Mouse (Mus musculus): Measurements from ENCODE around the gene Neurl1b. TPM values are rescaled to one million over a fixed set of nuclear protein-coding genes. Genes with fewer than 3 reads are reported as not detected.

Gene Neurl1b
- total RNA-seq, 1 experiment: 0.71 TPM

DNA sequence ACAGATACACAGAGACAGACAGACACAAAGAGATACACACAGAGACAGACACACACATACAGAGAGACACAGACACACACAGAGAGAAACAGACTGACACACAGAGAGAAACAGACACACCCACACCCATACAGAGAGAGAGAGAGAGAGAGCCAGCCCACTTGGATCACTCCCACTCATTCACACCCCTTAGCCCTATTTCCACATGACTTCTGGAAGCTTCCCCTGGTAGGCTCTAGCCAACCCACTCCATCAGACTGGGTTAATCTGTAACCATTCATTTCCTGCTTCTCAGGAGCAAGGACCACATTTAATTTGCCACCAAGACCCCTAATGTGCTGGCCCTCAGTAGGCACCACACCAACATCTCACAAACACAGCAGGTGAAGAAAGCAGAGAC, 42.9 kb downstream of the Neurl1b start:
- no peak for TF ChIP-seq ZC3H11A (IDR thresholded peaks at IDR 0.05; ENCODE audit: borderline replicate concordance, low read depth, low read length)
- no peaks in the 10 kb centered on the region for H3K4me1 ChIP-seq (ENCODE audit: control insufficient read depth in 2 of 2, insufficient read depth in 2 of 2, low read length in 2 of 2, poor library complexity in 1 of 2)
- no peaks in the 10 kb centered on the region for H3K36me3 ChIP-seq (ENCODE audit: control insufficient read depth, insufficient read depth, low read length, poor library complexity, severe bottlenecking)
- no peaks in the 10 kb centered on the region for H3K9me3 ChIP-seq (ENCODE audit: control insufficient read depth, insufficient read depth, low read depth, low read length)
- no peak overlapping the region for H3K27ac ChIP-seq (ENCODE audit: insufficient read depth, low read depth, low read length, poor library complexity, severe bottlenecking)
- no peak for DNase-seq (ENCODE audit: low read depth, low spot score)
- no peak overlapping the region for H3K9ac ChIP-seq (ENCODE audit: insufficient read depth, low read depth, low read length, poor library complexity, severe bottlenecking)
- in situ Hi-C loops (cut with MboI; ENCODE audit: low sequenced_read_pairs in 2 of 2, unreplicated experiment in 2 of 2): loop anchor here in 1 of 2 experiments (25.0 kb wide), 1 partner anchor 430 kb away; no protein-coding TSS in a partner anchor
- no peak overlapping the region for H3K4me3 ChIP-seq (ENCODE audit: insufficient read depth in 1 of 2, low read depth in 1 of 2, low read length in 2 of 2, poor library complexity in 1 of 2, severe bottlenecking in 1 of 2)

DNA sequence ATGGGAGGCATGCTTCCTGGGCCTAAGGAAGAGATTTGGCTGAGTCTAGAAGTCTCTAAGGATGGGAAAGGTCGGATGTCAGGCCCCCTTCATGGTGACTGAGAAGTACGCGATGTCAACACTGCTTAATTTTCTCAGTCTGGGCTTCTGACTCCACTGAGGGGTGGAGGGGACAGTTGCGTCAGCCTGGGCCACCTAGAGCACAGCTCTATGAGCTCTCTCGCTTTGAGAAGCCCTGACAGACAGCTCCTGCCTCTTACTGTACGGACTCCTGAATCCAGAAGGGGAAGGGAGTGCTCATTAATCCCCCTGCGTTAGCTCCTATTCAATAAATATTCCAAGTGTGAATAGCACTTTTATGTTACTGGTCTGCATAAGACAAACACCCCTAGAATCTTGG, 43.4 kb downstream of the Neurl1b start:
- TF ChIP-seq MAFK (IDR thresholded peaks at IDR 0.05; ENCODE audit: insufficient read depth, low read depth, low read length): no peak
- TF ChIP-seq ZC3H11A (IDR thresholded peaks at IDR 0.05; ENCODE audit: borderline replicate concordance, low read depth, low read length): no peak
- no peak for TF ChIP-seq ZNF384 (IDR thresholded peaks at IDR 0.05; ENCODE audit: low read depth, low read length)
- TF ChIP-seq CHD2 (IDR thresholded peaks at IDR 0.05; ENCODE audit: low read depth, low read length): no peak
- no peak for TF ChIP-seq HCFC1 (IDR thresholded peaks at IDR 0.05; ENCODE audit: borderline replicate concordance, insufficient read depth, low read length)
- Histone ChIP-seq H3K4me1 (ENCODE audit: control insufficient read depth in 2 of 2, insufficient read depth in 2 of 2, low read length in 2 of 2, poor library complexity in 1 of 2) (peaks cover 0 to 2% of the 10 kb centered on the region in 2 experiments; a peak in 1 of 4 replicates), H3K9ac (ENCODE audit: insufficient read depth, low read depth, low read length, poor library complexity, severe bottlenecking) (no peak overlapping the region), H3K36me3 (ENCODE audit: control insufficient read depth, insufficient read depth, low read length, poor library complexity, severe bottlenecking) (no peaks in the 10 kb centered on the region), H3K27ac (ENCODE audit: insufficient read depth, low read depth, low read length, poor library complexity, severe bottlenecking) (no peak overlapping the region), H3K4me3 (ENCODE audit: insufficient read depth in 1 of 2, low read depth in 1 of 2, low read length in 2 of 2, poor library complexity in 1 of 2, severe bottlenecking in 1 of 2) (no peak overlapping the region), H3K9me3 (ENCODE audit: control insufficient read depth, insufficient read depth, low read depth, low read length) (no peaks in the 10 kb centered on the region)
- in situ Hi-C loops (cut with MboI; ENCODE audit: low sequenced_read_pairs in 2 of 2, unreplicated experiment in 2 of 2): loop anchor here in 1 of 2 experiments (25.0 kb wide), 1 partner anchor 429 kb away; no protein-coding TSS in a partner anchor
- no peak for DNase-seq (ENCODE audit: low read depth, low spot score)

DNA sequence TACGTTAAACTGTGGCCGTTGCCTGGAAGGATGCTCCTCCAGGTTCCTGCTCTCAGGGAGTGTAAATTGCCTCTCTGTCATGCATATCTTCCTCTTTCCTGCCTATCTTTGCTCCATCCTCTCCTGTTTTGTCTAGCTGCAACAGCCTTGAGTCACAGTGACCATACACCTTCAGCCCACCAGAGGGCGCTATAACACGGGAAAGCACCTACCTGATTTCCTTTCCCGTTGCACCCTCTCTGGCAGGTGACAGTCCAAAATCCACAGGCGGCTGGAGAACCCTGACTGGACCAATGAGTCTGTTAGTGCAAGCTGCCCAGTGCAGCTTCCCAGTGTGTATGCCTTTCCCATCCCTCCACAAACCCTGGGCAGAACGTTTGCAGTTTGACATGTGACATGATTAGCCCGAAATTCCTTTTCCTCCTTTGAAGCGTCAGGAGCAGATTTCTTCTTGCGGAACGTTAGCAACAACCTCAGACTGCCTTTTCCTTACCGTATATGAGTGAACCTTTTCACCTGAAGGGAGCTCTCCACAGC, 48.1 kb downstream of the Neurl1b start:
- Histone ChIP-seq H3K36me3 (ENCODE audit: control insufficient read depth, insufficient read depth, low read length, poor library complexity, severe bottlenecking) (no peaks in the 10 kb centered on the region), H3K4me1 (ENCODE audit: control insufficient read depth in 2 of 2, insufficient read depth in 2 of 2, low read length in 2 of 2, poor library complexity in 1 of 2) (peaks cover 0 to 10% of the 10 kb centered on the region in 2 experiments; a peak in 1 of 4 replicates), H3K9me3 (ENCODE audit: control insufficient read depth, insufficient read depth, low read depth, low read length) (no peaks in the 10 kb centered on the region), H3K9ac (ENCODE audit: insufficient read depth, low read depth, low read length, poor library complexity, severe bottlenecking) (no peak overlapping the region), H3K27ac (ENCODE audit: insufficient read depth, low read depth, low read length, poor library complexity, severe bottlenecking) (no peak overlapping the region), H3K4me3 (ENCODE audit: insufficient read depth in 1 of 2, low read depth in 1 of 2, low read length in 2 of 2, poor library complexity in 1 of 2, severe bottlenecking in 1 of 2) (no peak overlapping the region)
- DNase-seq (ENCODE audit: low read depth, low spot score): peak; percentile 88
- in situ Hi-C loops (cut with MboI; ENCODE audit: low sequenced_read_pairs in 2 of 2, unreplicated experiment in 2 of 2): loop anchor here (10.0 to 25.0 kb wide), 2 partner anchors 172 to 425 kb away; no protein-coding TSS in a partner anchor
- TF ChIP-seq ZNF384 (IDR thresholded peaks at IDR 0.05; ENCODE audit: low read depth, low read length): no peak
- TF ChIP-seq MAFK (IDR thresholded peaks at IDR 0.05; ENCODE audit: insufficient read depth, low read depth, low read length): no peak
- 0 out of 2 replicates have a peak, but pooled peaks have one; percentile 27 for TF ChIP-seq HCFC1 (IDR thresholded peaks at IDR 0.05; ENCODE audit: borderline replicate concordance, insufficient read depth, low read length)
- peak; percentile 93 for TF ChIP-seq ZC3H11A (IDR thresholded peaks at IDR 0.05; ENCODE audit: borderline replicate concordance, low read depth, low read length)

DNA sequence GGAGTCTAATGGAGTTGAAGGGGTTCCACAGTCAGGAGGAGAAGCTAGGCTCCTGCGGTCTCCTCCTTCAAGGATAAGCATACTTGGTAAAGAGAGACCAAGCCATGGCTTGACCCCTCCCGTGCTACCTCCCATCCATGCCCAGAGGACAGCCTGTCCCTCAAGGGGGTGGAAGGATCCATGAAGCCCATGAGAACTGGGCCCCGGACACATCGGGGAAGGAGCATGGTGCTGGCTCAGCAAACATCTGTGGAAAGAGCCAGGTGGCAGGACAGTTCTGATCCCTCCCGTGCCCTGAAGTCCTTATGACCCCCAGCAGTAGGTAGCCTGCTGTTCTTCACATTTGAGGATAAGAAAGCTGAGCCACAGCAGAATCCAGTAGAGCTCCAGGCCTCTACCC, 48.8 kb downstream of the Neurl1b start:
- in situ Hi-C loops (cut with MboI; ENCODE audit: low sequenced_read_pairs in 2 of 2, unreplicated experiment in 2 of 2): loop anchor here (10.0 to 25.0 kb wide), 2 partner anchors 171 to 424 kb away; no protein-coding TSS in a partner anchor
- H3K27ac ChIP-seq (ENCODE audit: insufficient read depth, low read depth, low read length, poor library complexity, severe bottlenecking): no peak overlapping the region
- TF ChIP-seq CHD2 (IDR thresholded peaks at IDR 0.05; ENCODE audit: low read depth, low read length): no peak
- no peak for TF ChIP-seq ZC3H11A (IDR thresholded peaks at IDR 0.05; ENCODE audit: borderline replicate concordance, low read depth, low read length)
- no peak for TF ChIP-seq MAFK (IDR thresholded peaks at IDR 0.05; ENCODE audit: insufficient read depth, low read depth, low read length)
- no peak for TF ChIP-seq HCFC1 (IDR thresholded peaks at IDR 0.05; ENCODE audit: borderline replicate concordance, insufficient read depth, low read length)
- no peak for TF ChIP-seq ZNF384 (IDR thresholded peaks at IDR 0.05; ENCODE audit: low read depth, low read length)
- peaks cover 0 to 10% of the 10 kb centered on the region in 2 experiments; a peak in 1 of 4 replicates for H3K4me1 ChIP-seq (ENCODE audit: control insufficient read depth in 2 of 2, insufficient read depth in 2 of 2, low read length in 2 of 2, poor library complexity in 1 of 2)
- H3K4me3 ChIP-seq (ENCODE audit: insufficient read depth in 1 of 2, low read depth in 1 of 2, low read length in 2 of 2, poor library complexity in 1 of 2, severe bottlenecking in 1 of 2): no peak overlapping the region
- H3K9ac ChIP-seq (ENCODE audit: insufficient read depth, low read depth, low read length, poor library complexity, severe bottlenecking): no peak overlapping the region
- no peaks in the 10 kb centered on the region for H3K9me3 ChIP-seq (ENCODE audit: control insufficient read depth, insufficient read depth, low read depth, low read length)
- no peak for DNase-seq (ENCODE audit: low read depth, low spot score)
- no peaks in the 10 kb centered on the region for H3K36me3 ChIP-seq (ENCODE audit: control insufficient read depth, insufficient read depth, low read length, poor library complexity, severe bottlenecking)

All from ES-E14 (cell line).